Mouse (Mus musculus) embryonic facial prominence, embryonic 15.5 days (tissue): ENCODE measurements around the gene Vmn1r214. TPM values are rescaled to one million over a fixed set of nuclear protein-coding genes. Genes with fewer than 3 reads are reported as not detected.

ENCODE experiments used
- polyA plus RNA-seq: library from polyadenylated mRNA; unstranded; fragments of >200 nt; fragmentation: Nextera tagmentation; extraction: Ambion mirVana; gene quantifications from 2 replicates; pipeline ENCODE4 v1.2.1, GENCODE M21; 2015

The Vmn1r214 gene
- polyA plus RNA-seq, 1 experiment from 2014 or later, result not detected

Other genes with a start within 250 kb of the Vmn1r214 start
- gene Vmn1r209, start 220.7 kb upstream of the Vmn1r214 start, polyA plus RNA-seq, result not detected in 2 replicates
- gene Vmn1r210, start 199.1 kb upstream of the Vmn1r214 start, polyA plus RNA-seq, result not detected in 2 replicates
- not detected in 2 replicates for gene Vmn1r211, start 172.9 kb upstream of the Vmn1r214 start, polyA plus RNA-seq
- not detected in 2 replicates for gene Vmn1r212, start 146.2 kb upstream of the Vmn1r214 start, polyA plus RNA-seq
- not detected in 2 replicates for gene Vmn1r213, start 22.8 kb upstream of the Vmn1r214 start, polyA plus RNA-seq
- not detected in 2 replicates for gene Vmn1r215, start 37.6 kb downstream of the Vmn1r214 start, polyA plus RNA-seq
- gene Vmn1r217, start 87.8 kb downstream of the Vmn1r214 start, polyA plus RNA-seq, result not detected in 2 replicates
- gene Vmn1r218, start 102.7 kb downstream of the Vmn1r214 start, polyA plus RNA-seq, result 0.01 and 0.07 TPM in 2 replicates
- gene Vmn1r219, start 128.9 kb downstream of the Vmn1r214 start, polyA plus RNA-seq, result not detected in 2 replicates
- 0.18 TPM in 1 of 2 replicates, not detected in the other for gene Vmn1r220, start 157.6 kb downstream of the Vmn1r214 start, polyA plus RNA-seq
- not detected in 2 replicates for gene Vmn1r221, start 183.7 kb downstream of the Vmn1r214 start, polyA plus RNA-seq
- not detected in 2 replicates for gene Vmn1r222, start 205.5 kb downstream of the Vmn1r214 start, polyA plus RNA-seq
- not detected in 2 replicates for gene Vmn1r223, start 216.7 kb downstream of the Vmn1r214 start, polyA plus RNA-seq